Mouse (Mus musculus) gastrocnemius, postnatal 25 days (tissue): ENCODE results near the gene Ppp2r2d. TPM values are rescaled to one million over a fixed set of nuclear protein-coding genes. Genes with fewer than 3 reads are reported as not detected.

Experiments
- DNase-seq: peaks from one replicate; pipeline ENCODE4 v3.0.0; 2022
- long read RNA-seq, 2 experiments: library from polyadenylated mRNA; stranded (forward); transcript quantifications; one replicate each; pipeline ENCODE4 v2.0.0; 2021
- total RNA-seq, 2 experiments: library from RNA; stranded (reverse); gene quantifications; 1 replicate in 1 of 2; 2 replicates in 1 of 2; pipeline ENCODE4 v1.2.3; 2021

Ppp2r2d gene
- 10 to 100 TPM; 31.1 to 32.6 TPM for total RNA-seq
- long read RNA-seq, experiment 1, transcript Ppp2r2d-201 (9 exons, 2,081 nt), result major isoform, 23 of 57 reads
- long read RNA-seq, experiment 1, partial matches to known transcripts, result 10 of 57 reads
- long read RNA-seq, experiment 1, other reads (novel, unspliced or antisense), result 22 of 57 reads
- long read RNA-seq, experiment 2, transcript Ppp2r2d-201 (9 exons, 2,081 nt), result major isoform, 27 of 62 reads
- long read RNA-seq, experiment 2, partial matches to known transcripts, result 12 of 62 reads
- long read RNA-seq, experiment 2, other reads (novel, unspliced or antisense), result 22 of 62 reads

- peak; percentile 98 for DNase-seq
Measured at GRCm38 (mm10) chr7:138845544-138846391, at the start of gene Ppp2r2d, which contains the start of gene Mapk1ip1. Gene Ppp2r2d (plus strand): TSS chr7:138846079. Gene Mapk1ip1 (minus strand): TSS chr7:138846273.

DNA sequence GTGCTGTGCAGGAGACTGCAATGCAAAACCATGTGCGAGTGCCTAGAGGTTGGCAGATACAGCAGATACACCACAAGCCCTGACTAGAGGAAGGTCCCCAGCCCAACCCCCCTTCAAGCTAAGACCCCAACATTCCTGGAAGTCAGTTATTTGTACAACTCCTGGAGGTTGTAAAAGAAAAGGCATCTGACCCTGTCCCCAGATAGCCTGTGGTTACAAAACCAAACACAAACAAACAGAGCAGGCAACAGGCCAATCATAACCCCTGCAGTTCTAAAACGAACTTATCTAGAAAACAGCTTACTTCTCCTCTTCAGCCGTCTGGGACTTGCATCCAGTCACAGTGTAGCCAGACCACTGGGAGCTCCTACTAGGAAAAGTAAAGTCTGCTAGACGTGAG, 42.5 kb upstream of the Ppp2r2d start:
- DNase-seq, result no peak

GRCm38 (mm10) chr7:138807146-138807545, 38.7 kb upstream of the Ppp2r2d start:
- no peak for DNase-seq

DNA sequence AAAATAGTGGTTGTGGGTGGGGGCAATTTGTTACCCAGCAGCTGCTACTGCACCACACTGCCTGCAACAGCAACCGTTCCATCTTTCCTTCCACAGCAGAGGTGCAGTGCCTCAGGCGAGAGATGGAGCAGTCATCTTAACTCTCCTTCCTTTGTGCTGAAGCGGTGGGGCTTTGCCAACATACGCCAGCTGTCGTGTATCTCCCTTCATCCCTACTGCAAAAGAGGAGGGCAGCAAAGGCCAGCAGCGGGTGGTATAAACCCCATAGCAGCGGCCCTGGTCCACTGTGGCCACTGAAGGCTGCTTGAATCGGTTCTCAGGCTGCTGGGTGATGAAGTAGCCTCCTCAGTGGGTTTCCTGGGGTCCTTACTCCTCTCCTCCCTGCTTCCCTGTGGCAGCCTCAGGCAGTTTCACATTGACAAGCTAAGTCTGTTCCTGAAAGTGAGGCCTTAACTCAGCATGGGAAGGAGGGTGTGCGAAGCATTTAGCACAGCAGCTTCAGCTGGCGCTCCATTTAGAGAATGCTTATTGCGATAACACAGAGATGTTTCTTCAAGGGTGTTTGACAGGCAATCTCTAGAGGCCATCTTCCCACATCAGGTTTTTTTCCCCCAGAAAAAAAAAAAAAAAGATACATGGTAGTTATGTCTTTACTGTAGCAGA, 32.5 kb upstream of the Ppp2r2d start:
- DNase-seq, result no peak

DNA sequence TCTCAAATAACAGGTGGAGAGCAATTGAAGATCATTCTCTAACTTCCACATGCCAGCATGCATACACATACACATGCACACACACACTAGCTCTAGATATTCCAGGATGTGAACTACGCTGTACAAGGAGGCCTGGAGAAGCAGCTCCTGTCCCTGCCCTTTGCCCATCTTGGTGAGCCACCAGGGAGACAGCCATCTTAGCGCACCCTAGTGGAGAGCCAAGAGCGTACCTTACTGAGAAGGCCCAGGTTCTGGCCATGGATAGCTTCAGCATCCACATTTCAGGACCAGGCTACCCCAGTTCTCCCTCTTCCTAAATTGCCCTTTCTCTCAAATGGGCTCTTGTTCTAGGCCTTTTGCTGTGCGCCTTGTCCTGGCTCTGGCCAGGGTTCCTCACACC, 27.6 kb upstream of the Ppp2r2d start:
- no peak for DNase-seq

GRCm38 (mm10) chr7:138824423-138824822, 21.5 kb upstream of the Ppp2r2d start:
- no peak for DNase-seq

GRCm38 (mm10) chr7:138824995-138825756, 20.7 kb upstream of the Ppp2r2d start:
- no peak for DNase-seq

GRCm38 (mm10) chr7:138827812-138828211, 18.1 kb upstream of the Ppp2r2d start:
- DNase-seq, result no peak

DNA sequence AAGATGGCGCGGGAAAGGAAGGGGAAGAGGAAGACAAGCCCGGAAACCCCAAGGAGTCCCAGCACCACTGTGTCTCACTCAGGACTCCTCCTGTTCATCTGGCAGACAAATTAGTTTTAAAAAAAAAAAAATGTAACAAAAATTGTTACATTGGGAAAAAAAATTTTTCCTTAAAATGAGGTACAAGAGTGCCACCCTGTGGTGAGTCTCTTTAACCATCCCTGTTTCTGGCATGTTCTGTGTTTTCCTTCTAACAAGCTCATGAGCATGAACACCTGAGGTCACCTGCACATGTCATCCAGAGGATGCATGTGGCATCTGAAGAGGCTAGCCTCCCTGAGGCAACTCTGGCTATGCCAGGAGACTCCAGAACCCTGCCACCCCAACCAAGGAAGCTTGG, 10.9 kb upstream of the Ppp2r2d start:
- DNase-seq, result no peak

- peak; percentile 57 for DNase-seq
Measured at GRCm38 (mm10) chr7:138840594-138841021, 5.3 kb upstream of the Ppp2r2d start.

DNA sequence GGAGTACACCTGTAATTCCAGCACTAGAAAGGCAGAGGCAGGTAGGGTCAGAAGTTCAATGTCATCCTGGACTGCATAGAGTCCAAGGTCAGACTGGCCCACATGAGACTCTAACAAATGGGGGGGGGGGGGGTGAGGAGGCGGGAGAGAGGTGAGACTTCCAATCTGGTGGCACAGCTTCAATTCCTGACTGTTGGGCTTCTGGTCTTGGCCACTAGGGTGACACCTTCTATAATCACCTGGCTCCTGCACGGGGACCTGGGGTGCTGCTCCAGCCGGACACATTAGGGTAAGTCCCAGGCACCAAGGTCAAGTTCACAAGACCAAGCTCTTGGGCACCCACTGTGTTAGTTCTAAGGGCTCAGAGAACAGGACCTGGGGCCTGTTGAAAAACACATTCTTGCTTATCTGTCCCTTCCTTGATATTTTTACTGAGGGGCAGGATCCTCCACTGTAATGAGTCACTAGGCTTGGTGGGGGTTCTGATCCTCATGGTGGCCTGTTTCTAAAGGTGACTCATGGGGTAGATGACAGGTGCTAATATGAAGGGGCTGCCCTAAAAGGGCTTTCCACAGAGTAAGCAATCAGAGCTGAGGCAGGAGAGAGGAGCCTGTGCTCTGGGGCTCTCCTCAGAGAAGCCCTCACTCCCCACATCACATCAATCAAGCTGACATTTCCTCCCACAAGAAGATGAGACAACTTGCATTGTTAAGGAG, 4.3 kb upstream of the Ppp2r2d start:
- no peak for DNase-seq

GRCm38 (mm10) chr7:138843421-138843820, 2.5 kb upstream of the Ppp2r2d start:
- DNase-seq, result no peak

DNA sequence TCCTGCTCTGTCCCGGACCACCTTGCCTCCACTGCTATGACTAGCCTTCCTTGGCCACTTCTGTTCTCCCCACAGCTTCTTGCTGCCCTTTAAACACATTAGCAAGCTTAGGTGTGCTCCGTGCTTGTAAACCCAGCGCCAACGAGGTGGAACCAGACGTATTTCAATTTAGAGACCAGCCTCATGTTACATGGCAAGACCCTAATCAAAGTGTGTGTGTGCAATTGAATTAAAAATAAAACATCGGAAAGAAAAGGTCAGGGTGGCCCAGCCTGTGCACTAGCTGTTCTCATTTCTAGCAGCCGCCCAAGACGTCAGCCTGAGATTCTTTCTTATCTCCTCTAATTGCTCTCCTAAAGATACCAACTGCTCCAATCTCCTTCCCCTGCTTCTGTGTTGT, 768 bp upstream of the Ppp2r2d start:
- no peak for DNase-seq

GRCm38 (mm10) chr7:138846502-138846991, 668 bp downstream of the Ppp2r2d start:
- no peak for DNase-seq

GRCm38 (mm10) chr7:138847316-138848027, 1.6 kb downstream of the Ppp2r2d start:
- no peak for DNase-seq

- DNase-seq, result no peak
Measured at GRCm38 (mm10) chr7:138848028-138848920, 2.4 kb downstream of the Ppp2r2d start.

- DNase-seq, result no peak
Measured at GRCm38 (mm10) chr7:138850083-138850482, 4.2 kb downstream of the Ppp2r2d start.

GRCm38 (mm10) chr7:138853417-138854031, 7.6 kb downstream of the Ppp2r2d start:
- no peak for DNase-seq

- DNase-seq, result no peak
Measured at GRCm38 (mm10) chr7:138854201-138854600, 8.3 kb downstream of the Ppp2r2d start.
